Mouse (Mus musculus) lung, postnatal 14 days (tissue): ENCODE results near the gene Tmem63a.
A peak's percentile ranks its signal among the peaks of the same experiment; 100 is the strongest.
"Not testable (repeated sequence)": the region's sequence is repeated elsewhere in the genome, so short reads cannot be mapped to it uniquely, and the experiment has no call there.

Experiments
- DNase-seq: peaks from one replicate; pipeline ENCODE4 v3.0.0; 2021

Tmem63a gene

DNA sequence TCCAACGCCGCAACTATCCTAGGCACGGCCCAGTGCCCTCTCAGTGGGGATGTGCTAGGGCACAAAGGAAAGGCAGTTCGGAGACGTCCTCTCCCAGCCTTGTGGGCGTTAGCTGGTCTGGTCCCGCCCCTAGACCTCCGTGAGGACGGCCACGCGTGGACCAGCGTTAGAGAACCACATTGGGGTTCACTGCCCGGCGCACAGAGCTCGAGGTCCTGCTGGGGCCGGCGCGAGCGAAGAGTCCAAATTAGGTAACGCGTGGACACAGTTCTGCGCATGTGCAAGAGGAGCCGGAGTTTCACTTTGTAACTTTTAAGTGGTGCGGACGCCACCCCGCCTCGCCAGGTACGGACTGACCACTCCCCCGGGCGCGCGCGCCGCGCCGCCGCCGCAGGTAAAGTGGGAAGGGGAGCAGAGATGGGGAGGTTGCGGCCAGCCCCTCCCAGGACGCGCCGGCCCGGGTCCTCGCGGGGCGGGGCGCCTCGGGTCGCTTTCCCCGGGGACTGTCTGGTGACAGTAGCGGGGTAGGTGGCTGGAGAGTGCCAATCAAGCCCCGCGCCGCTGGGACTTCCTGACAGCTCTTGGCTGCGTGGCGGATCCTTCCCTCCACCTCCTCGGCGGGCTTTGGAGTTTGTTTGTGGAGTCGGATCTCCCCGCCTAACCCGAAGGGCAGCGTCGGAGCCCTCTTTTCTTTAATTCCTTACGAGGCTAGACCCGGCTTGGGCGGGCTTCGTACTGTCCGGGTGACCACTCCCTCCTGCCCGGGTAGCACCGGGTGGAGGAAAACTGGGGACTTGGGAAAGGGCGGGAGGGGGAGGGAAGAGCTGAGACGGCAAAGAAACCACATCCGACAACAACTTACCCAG lies at the start of gene Tmem63a:
Gene Tmem63a (plus strand): TSS at position 179 of the 866 bp plus-strand sequence.
- peak; percentile 87 for DNase-seq

DNA sequence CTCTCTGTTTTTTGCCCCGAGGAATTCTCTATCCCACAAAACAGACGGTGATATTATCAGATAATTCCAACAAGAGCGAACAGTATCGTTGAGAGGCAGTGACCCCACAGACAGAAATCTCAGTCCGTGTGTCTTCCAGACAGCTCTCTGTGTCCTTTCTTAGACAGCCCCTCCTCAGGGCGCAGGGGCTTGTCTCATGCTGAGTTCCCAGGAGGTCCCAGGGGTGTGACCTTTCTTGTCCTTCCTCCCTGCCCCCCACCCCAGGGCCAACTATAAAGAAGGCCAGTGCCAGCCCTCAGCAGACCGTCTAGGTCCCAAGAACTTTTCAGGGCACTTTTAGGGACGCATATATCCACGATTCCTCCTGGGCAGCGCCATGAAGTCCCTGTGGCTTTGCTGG lies 49.3 kb upstream of the Tmem63a start, which contains the start of gene Lefty2:
Gene Lefty2 (plus strand): TSS at position 301 of the 400 bp plus-strand sequence.
- no peak for DNase-seq

DNA sequence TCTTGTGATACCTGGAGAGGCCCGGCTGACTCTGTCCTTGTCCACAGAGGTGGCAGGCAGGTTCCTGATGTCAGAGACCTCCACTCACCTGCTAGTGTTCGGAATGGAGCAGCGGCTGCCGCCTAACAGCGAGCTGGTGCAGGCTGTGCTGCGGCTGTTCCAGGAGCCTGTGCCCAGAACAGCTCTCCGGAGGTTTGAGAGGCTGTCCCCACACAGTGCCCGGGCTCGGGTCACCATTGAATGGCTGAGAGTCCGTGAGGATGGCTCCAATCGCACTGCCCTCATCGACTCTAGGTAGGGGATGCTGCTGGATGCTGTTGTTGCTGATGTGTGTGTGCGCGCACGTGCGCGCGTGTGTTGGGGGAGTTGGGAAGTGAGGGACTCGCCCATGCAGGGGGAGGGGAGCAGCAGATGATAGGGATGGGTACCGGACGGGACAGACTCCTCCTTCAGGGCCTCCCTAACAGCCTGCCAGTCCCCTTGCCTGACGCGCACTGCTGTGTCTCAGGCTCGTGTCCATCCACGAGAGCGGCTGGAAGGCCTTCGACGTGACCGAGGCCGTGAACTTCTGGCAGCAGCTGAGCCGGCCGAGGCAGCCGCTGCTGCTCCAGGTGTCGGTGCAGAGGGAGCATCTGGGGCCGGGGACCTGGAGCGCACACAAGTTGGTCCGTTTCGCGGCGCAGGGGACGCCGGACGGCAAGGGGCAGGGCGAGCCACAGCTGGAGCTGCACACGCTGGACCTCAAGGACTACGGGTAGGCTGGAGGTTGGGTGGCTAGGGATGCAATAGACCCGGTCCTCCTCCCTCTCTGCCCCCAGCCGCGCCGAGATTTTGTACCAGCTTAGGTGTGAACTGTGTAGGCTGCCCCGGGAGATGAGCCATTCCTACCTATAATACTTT lies 47.8 kb upstream of the Tmem63a start:
- DNase-seq: not testable (repeated sequence)

DNA sequence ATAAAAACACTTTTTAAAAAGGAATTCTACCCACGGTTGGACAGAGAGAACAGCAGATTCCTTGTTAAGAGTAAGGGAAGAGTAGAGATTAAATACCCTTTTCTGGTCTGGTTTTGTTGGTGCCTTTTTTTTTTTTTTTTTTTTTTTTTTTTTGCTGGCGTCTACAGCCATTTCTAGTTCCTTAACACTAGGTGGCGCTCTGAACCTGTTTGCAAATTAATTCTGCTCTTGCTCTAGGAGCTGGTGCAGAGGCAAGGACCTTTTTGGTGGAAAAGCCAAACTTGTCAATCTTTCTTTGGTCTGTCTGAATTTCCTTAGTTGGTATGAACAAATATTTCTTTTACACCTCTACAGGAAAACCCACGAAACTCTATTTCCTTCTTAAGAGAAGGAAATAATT lies 41.0 kb upstream of the Tmem63a start:
- peak; percentile 45 for DNase-seq

DNA sequence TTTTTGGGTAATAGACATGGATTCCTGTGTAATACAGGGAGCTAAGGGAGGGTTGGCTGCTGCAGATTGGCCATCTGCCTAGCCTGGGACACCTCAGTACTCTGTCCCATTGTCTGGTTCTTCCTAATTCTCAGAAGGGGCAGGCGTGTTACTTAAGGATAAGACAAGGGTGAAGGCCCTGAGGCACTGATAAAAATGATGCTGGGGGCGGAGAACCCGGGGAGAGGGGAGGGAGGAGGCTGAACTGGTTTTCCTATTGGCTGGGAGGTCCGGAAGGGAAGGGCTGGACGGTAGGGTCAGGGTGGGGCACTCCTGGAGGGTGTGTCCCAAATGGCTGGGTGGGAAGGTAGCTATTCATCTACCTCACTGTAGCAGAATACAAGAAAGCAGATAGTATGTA lies 39.2 kb upstream of the Tmem63a start:
- no peak for DNase-seq

DNA sequence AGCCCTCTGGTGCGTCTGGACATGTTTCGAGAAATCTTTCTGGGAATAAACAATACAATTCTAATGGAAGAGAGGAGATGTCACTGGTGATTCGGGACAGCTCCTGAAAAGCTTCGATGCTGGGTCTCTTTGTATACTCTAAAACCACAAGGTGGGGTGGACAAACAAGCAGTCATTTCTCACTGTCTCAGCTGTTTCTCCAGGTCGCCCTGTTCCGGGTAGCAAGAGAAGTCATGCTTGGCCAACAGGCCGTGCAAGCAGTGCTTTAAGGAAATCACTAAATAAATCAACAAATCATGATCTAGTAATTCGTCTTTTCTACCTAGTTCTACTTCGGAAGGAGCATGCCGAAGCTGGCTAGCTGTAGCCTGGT lies 38.5 kb upstream of the Tmem63a start:
- no peak for DNase-seq

DNA sequence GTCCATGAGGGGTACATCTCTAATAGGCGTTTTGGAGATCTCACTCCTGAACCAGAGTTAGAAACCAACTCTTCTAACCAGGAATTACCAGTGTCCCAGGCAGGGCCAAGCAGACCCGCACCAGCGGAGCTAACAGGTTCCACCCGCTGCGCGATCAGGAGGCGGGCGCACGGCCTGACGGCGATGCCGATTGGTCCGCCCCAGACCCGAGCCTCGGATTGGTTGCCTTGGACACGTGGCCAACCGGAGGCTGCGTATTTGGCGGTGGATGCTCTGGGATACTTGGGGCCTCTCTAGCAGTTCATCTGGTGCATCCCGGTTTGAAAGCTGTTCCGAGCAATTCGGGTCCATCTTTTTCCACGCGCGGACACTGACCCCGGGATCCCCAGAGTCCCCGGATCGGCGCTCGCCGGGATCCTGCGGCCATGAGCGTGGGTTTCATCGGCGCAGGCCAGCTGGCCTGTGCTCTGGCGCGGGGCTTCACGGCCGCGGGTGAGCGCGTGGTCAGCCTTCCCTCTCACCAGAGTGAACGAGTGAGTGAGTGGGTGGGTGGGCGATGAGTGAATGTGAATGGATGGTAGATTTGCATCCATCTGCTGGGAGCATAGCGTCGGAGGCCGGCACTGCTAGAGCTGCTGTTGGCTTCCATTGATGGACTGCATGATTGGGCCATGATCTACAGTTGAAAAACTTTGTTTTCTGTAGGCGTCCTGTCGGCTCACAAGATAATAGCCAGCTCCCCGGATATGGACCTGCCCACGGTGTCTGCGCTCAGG lies 37.9 kb upstream of the Tmem63a start, which contains the start of gene Pycr2:
Gene Pycr2 (plus strand): TSS at position 255 of the 776 bp plus-strand sequence.
- DNase-seq: peak; percentile 95

DNA sequence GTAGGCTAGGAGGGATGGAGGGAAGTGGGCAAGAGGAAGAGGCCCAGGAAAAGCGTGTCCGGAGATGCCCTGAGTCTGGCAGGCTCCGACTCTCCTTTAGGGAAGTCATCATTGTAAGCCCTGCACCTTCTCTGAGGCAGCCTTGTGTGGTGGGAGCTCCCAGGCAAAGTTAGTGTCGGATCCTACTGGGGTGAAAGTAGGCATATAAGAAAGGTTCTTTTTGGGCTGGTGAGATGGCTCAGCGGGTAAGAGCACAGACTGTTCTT lies 37.4 kb upstream of the Tmem63a start:
- no peak for DNase-seq

DNA sequence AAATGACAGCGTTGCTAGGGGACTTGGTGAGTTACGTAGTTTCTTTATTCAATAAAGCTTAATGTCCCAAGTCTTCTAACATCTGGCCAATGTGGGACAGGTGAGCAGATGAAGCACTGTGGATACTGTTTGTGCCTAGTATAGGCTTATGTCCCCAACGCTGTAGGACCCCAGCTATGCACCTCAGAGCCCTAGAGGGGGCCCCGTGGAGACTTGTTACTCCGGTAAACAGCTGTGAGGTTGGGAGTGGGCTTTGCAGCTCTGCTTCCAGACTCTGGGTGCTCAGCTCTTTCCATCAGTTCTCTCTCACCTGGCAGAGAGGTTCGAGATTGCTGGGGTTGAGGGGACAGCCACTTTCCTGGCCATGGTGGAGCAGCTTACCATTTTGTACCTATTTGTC lies 36.8 kb upstream of the Tmem63a start:
- no peak for DNase-seq

DNA sequence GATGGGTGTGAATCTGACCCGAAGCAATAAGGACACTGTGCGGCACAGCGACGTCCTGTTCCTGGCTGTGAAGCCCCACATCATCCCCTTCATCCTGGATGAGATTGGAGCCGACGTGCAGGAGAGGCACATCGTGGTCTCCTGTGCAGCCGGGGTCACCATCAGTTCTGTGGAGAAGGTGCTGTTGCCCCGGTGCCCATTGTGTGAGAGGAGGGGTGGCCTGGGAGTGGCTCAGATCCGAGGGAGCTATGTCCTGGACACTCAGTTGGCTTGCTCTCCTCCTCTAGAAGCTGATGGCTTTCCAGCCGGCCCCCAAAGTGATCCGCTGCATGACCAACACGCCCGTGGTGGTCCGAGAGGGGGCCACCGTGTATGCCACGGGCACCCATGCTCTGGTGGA lies 36.3 kb upstream of the Tmem63a start:
- DNase-seq: no peak

DNA sequence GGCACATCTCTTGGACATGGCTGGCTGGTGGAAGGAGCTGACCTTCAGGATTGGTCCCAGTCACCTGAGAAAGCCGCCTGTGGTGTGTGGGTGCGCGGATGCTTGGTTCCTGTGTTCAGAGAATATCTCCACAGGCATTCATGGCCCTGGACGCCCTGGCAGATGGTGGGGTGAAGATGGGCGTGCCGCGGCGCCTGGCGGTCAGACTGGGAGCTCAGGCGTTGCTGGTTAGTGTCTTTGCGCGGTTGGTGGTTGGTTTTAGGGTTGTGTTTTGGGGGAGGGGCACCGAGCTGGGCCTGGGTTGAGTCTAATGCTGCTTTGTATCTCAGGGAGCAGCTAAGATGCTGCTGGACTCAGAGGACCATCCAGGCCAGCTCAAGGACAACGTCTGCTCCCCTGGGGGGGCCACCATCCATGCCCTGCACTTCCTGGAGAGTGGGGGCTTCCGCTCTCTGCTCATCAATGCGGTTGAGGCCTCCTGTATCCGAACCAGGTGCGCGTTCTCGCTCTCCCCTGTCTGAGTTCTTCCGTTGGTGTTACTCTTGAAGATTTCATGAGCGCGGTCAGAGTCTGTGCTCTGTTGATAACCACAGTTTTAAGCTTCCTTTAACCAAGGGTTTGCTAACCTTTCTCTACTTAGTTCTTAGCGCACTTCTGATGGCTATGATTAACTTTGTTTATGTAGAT lies 35.5 kb upstream of the Tmem63a start:
- no peak for DNase-seq

DNA sequence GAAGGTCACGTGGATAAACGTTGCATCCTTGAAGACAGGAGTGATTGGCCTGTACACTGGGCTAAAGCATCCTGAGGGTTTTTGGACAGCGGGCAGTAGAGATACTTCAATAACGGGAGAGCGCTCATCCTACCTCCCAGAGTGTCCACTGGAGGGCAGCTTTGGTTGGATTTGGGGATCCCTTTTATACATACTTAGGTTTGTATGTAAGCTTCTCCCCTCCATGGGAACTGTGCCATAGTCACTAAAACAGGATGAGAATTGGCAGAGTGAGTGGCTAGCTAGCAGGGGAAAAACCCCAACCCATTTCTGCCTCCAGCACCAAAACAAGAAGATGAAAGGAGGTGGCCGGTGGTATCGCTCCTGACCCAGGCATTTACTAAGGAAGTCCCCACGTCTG lies 31.0 kb upstream of the Tmem63a start:
- DNase-seq: no peak

DNA sequence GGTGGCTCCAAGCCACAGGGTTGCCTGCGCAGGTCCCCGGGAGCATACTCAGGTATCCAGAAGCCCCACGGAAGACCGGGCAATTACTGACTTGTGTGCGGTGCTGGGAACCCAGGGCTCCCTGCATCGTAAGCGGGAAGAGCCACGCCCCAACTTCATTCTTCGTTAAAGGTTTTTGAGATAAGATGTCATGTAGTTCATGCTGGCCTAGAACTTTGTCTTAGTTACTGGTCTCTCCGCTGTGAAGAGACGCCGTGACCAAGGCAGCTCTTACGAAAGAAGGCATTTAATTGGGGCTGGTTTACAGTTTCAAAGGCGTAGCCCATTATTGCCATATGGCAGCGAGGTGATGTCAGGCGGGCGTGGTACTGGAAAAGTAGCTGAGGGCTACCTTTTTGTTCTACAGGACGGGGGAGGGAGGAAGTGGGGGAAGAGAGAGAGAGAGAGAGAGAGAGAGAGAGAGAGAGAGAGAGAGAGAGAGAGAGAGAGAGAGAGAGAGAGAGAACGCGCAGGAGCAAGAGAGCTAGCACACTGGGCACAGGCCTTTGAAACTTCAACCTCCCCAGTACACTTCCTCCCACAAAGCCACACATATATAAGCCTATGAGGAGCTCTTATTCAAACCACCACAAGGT lies 30.4 kb upstream of the Tmem63a start:
- DNase-seq: no peak

DNA sequence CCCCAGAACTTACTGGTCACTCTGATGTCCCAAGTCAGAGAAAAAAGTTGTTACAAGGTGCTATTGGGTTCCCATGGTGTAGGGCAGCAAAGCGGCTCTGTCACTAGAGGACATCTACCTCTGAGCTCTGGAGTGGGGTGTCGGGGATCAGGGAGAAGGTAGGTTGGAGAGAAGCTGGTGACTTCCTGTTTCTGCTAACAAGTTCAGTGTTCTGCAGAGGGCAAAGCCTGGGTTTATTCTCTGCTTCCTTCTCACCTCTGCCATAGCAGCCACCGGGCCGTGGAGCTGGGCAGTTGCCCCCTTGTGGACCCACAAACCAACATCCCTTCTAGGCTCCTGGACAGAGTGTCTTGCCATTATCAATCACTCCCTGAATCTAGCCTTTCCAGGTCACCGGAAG lies 29.4 kb upstream of the Tmem63a start:
- DNase-seq: no peak

DNA sequence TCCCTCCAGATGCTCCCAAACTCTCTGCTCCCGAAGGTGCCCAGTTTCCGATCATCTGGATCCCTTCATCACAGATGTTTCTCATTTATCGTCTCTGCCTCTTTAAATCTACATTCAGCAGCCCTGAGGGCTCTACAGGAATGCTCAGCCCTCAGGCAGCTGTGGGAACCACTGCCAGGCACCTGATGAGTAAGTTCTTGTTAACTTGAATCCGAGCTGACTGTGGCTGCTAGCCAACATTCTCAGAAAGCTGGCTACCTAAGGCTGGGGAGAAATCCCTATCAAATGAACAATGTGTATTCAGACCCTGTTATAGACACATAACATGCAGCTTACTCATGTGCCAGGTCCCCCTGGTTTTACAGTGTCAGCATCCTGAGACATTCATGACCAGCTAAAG lies 28.3 kb upstream of the Tmem63a start:
- no peak for DNase-seq

DNA sequence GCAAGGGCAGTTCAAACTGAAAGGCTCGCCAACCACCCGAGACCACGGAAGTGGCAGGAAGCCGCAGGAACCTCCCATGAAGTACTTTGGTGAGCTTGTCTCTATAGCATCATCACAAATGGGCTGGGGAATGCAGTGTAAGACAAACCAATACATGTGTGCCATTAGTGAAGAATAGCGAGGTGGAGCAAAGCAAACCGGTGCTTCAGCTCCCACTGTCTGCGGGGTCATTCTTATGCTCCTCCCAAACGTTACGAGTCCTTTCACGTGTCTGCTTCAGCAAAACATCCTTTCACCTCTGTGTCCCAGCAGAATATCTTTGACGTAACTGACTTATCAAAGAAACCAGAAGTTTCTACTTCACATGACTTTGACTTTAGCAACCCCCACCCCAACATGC lies 25.7 kb upstream of the Tmem63a start:
- no peak for DNase-seq

DNA sequence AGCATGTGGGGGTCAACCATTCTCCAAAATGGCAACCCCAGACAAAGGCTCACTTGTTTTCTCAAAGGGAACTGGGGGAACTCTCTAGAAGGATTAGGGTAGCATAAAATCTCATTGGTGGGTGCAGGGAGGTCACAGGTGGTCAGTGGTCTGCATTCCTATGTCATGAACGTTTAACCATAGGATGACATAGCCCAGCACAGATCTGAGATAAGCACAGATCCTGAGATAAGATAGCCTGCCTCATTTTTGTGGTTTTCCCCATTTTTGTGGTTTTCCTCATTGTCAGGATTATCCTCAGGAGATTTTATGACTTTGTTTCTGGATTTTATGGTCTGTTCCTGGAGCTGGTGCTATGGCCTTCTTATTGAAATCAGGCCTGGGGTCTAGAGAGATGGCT lies 25.1 kb upstream of the Tmem63a start:
- no peak for DNase-seq

DNA sequence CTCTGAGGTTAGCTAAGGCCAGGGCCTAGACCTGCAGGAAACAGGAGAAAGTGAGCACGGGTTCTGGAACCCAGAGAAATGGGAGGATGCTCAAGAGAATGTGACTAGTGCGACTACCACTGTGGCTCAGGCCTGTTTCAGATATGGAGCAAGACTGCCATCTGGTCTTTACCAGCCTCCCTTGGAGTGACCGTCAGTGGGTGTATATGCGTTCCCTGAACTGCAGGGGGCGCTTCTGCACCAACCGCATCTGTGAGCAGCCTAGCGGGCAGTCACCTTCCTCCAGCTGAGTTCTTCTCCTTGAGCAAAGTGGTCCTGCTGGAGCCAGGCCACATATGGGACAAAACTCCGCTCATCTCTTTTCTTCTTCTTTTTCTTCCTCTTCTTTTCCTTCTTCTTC lies 22.5 kb upstream of the Tmem63a start:
- peak; percentile 41 for DNase-seq

DNA sequence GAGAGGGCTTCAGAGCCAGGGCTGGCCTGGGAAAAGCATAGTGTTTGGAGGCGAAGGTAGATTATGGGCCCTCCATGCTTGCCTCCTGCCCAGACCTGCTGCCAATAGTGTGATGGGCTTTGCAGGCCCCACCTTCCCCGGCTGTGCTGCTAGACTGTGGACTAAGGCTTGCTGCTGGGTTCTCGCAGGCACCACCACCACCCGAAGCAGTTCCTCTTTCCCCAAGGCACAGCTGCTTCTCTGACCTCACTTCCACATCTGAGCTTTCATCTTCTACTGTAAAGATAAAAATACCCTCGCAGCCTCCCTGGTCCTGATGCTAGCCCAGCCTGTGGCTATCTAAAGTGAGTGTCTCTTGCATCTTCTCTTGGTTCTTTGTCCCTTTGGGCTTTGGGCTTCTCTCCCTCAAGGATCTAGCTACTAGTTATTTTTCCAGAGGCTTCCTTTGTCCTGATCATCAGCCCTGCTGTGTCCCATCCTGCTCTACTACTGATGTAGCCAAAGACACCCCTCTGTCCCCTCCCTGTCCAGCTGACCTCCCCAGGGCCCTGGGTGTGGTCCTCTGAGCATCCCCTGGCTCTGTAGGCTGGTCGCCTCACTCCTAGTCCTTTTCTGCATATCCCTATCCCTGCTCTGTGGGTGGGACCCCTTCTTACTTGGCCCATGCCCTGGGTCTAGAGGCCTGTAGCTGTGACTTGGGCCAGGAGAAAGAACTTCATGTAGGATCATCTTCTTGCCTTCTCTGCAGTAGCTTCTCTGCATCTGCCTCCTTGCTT lies 19.7 kb upstream of the Tmem63a start:
- DNase-seq: no peak

DNA sequence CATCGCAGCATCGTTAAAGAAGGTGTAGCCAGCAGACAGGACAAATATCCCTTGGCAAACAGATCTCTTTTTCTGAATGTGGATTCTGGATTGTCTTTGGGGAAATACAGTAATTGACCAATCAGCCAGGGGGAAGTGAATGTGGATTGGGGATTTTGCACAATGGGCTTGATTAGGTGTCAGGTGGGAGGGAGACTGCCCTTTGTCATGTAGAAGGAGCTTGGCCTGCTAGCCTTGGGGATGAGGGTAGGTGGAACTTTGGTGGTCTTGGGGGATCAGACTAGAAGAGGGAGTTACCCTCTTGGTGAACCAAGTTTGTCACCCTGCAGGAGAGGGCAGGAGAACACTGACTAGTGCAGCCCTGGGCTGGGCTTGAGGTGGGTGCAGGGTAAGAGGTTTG lies 17.4 kb upstream of the Tmem63a start:
- no peak for DNase-seq

DNA sequence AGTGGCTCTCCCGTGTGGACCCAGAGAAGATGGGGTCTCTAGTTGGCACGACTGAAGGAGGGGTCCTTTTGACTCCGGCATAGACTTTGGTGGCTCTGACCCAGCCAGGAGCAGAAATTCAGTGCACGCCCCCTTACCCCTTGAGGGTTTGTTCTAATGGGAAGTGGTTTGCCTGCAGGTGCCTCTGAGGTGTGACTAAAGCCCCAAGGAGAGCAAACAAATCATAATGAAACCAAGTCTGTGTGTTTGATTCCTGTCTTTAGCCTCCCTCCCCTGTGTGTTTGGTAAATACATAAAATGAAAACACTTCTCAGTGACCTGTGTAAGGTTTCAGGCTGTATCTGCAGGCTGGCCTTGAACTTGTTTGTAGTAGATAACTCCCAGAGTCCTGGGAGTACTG lies 15.9 kb upstream of the Tmem63a start:
- no peak for DNase-seq
